Mouse (Mus musculus): Measurements from ENCODE around the gene Foxp1. TPM values are rescaled to one million over a fixed set of nuclear protein-coding genes. Genes with fewer than 3 reads are reported as not detected.

The Foxp1 gene
- polyA plus RNA-seq, 2 experiments: 101 to 166 TPM

- 22% methylated on average over 5 of the region's 5 CpGs for WGBS
- Histone ChIP-seq H3K4me1 (ENCODE audit: control insufficient read depth, insufficient read depth, low read length) (peaks cover 17% of the 10 kb centered on the region), H3K36me3 (ENCODE audit: control insufficient read depth, insufficient read depth, low read length) (no peaks in the 10 kb centered on the region), H3K4me3 (replicated peaks; ENCODE audit: low read length) (no peak overlapping the region), H3K9me3 (ENCODE audit: control insufficient read depth, low read length) (no peaks in the 10 kb centered on the region), H3K9ac (ENCODE audit: low read depth, low read length, severe bottlenecking) (no peak overlapping the region), H3K27me3 (ENCODE audit: control insufficient read depth, insufficient read depth, low read length) (no peaks in the 10 kb centered on the region), H3K4me2 (replicated peaks; ENCODE audit: low read depth, low read length, severe bottlenecking) (no peak overlapping the region), H3K27ac (replicated peaks; ENCODE audit: low read depth, low read length) (no peak overlapping the region)
- TF ChIP-seq POLR2A (IDR thresholded peaks at IDR 0.05; ENCODE audit: borderline replicate concordance, extremely low read depth, insufficient read depth, insufficient read length): no peak
- ATAC-seq (ENCODE audit: low FRiP score, low read depth) (no peak), DNase-seq (ENCODE audit: low spot score) (no peak)
Observed at GRCm38 (mm10) chr6:99336191-99336590, 186.3 kb downstream of the Foxp1 start.

GRCm38 (mm10) chr6:99335174-99335830 lies 187.2 kb downstream of the Foxp1 start:
- WGBS: 61% methylated on average over 13 of the region's 13 CpGs

GRCm38 (mm10) chr6:99334255-99334654 lies 188.3 kb downstream of the Foxp1 start:
- 96% methylated on average over 3 of the region's 3 CpGs for WGBS
- TF ChIP-seq POLR2A (IDR thresholded peaks at IDR 0.05; ENCODE audit: borderline replicate concordance, extremely low read depth, insufficient read depth, insufficient read length): no peak
- Histone ChIP-seq H3K4me3 (replicated peaks; ENCODE audit: low read length) (no peak overlapping the region), H3K4me2 (replicated peaks; ENCODE audit: low read depth, low read length, severe bottlenecking) (no peak overlapping the region), H3K27ac (replicated peaks; ENCODE audit: low read depth, low read length) (no peak overlapping the region), H3K9me3 (ENCODE audit: control insufficient read depth, low read length) (no peaks in the 10 kb centered on the region), H3K9ac (ENCODE audit: low read depth, low read length, severe bottlenecking) (no peak overlapping the region), H3K36me3 (ENCODE audit: control insufficient read depth, insufficient read depth, low read length) (no peaks in the 10 kb centered on the region), H3K4me1 (ENCODE audit: control insufficient read depth, insufficient read depth, low read length) (peaks cover 14% of the 10 kb centered on the region), H3K27me3 (ENCODE audit: control insufficient read depth, insufficient read depth, low read length) (no peaks in the 10 kb centered on the region)
- no peak for ATAC-seq (ENCODE audit: low FRiP score, low read depth)
- no peak for DNase-seq (ENCODE audit: low spot score)

More at GRCm38 (mm10) chr6:99335174-99335830, 187.2 kb downstream of the Foxp1 start:
- Histone ChIP-seq H3K27ac (replicated peaks; ENCODE audit: low read depth, low read length) (no peak overlapping the region), H3K9me3 (ENCODE audit: control insufficient read depth, low read length) (no peaks in the 10 kb centered on the region), H3K9ac (ENCODE audit: low read depth, low read length, severe bottlenecking) (no peak overlapping the region), H3K4me2 (replicated peaks; ENCODE audit: low read depth, low read length, severe bottlenecking) (0 out of 2 replicates have a peak overlapping the region, but pooled peaks have one; percentile 16), H3K4me3 (replicated peaks; ENCODE audit: low read length) (no peak overlapping the region), H3K27me3 (ENCODE audit: control insufficient read depth, insufficient read depth, low read length) (no peaks in the 10 kb centered on the region), H3K4me1 (ENCODE audit: control insufficient read depth, insufficient read depth, low read length) (peaks cover 17% of the 10 kb centered on the region), H3K36me3 (ENCODE audit: control insufficient read depth, insufficient read depth, low read length) (no peaks in the 10 kb centered on the region)
- no peak for ATAC-seq (ENCODE audit: low FRiP score, low read depth)
- no peak for TF ChIP-seq POLR2A (IDR thresholded peaks at IDR 0.05; ENCODE audit: borderline replicate concordance, extremely low read depth, insufficient read depth, insufficient read length)
- DNase-seq (ENCODE audit: low spot score): no peak

- Histone ChIP-seq H3K4me2 (replicated peaks; ENCODE audit: low read depth, low read length, severe bottlenecking) (no peak overlapping the region), H3K27me3 (ENCODE audit: control insufficient read depth, insufficient read depth, low read length) (no peaks in the 10 kb centered on the region), H3K4me1 (ENCODE audit: control insufficient read depth, insufficient read depth, low read length) (peaks cover 6% of the 10 kb centered on the region), H3K4me3 (replicated peaks; ENCODE audit: low read length) (no peak overlapping the region), H3K9ac (ENCODE audit: low read depth, low read length, severe bottlenecking) (no peak overlapping the region), H3K36me3 (ENCODE audit: control insufficient read depth, insufficient read depth, low read length) (no peaks in the 10 kb centered on the region), H3K27ac (replicated peaks; ENCODE audit: low read depth, low read length) (no peak overlapping the region), H3K9me3 (ENCODE audit: control insufficient read depth, low read length) (no peaks in the 10 kb centered on the region)
- DNase-seq (ENCODE audit: low spot score) (no peak), ATAC-seq (ENCODE audit: low FRiP score, low read depth) (no peak)
- WGBS: 78% methylated on average over 5 of the region's 5 CpGs
- no peak for TF ChIP-seq POLR2A (IDR thresholded peaks at IDR 0.05; ENCODE audit: borderline replicate concordance, extremely low read depth, insufficient read depth, insufficient read length)
Observed at GRCm38 (mm10) chr6:99333127-99333526, 189.4 kb downstream of the Foxp1 start.

GRCm38 (mm10) chr6:99330169-99330568 lies 192.4 kb downstream of the Foxp1 start:
- no peak for TF ChIP-seq POLR2A (IDR thresholded peaks at IDR 0.05; ENCODE audit: borderline replicate concordance, extremely low read depth, insufficient read depth, insufficient read length)
- H3K9me3 ChIP-seq (ENCODE audit: control insufficient read depth, low read length): no peaks in the 10 kb centered on the region
- 82% methylated on average over 4 of the region's 4 CpGs for WGBS
- no peaks in the 10 kb centered on the region for H3K4me1 ChIP-seq (ENCODE audit: control insufficient read depth, insufficient read depth, low read length)
- ATAC-seq (ENCODE audit: low FRiP score, low read depth) (no peak), DNase-seq (ENCODE audit: low spot score) (no peak)
- H3K27me3 ChIP-seq (ENCODE audit: control insufficient read depth, insufficient read depth, low read length): no peaks in the 10 kb centered on the region
- no peak overlapping the region for H3K9ac ChIP-seq (ENCODE audit: low read depth, low read length, severe bottlenecking)
- H3K27ac ChIP-seq (replicated peaks; ENCODE audit: low read depth, low read length): no peak overlapping the region
- H3K4me2 ChIP-seq (replicated peaks; ENCODE audit: low read depth, low read length, severe bottlenecking): no peak overlapping the region
- H3K36me3 ChIP-seq (ENCODE audit: control insufficient read depth, insufficient read depth, low read length): no peaks in the 10 kb centered on the region
- H3K4me3 ChIP-seq (replicated peaks; ENCODE audit: low read length): no peak overlapping the region
